Mouse (Mus musculus) kidney, adult 2 months (tissue): ENCODE results near the gene Prss30.

ENCODE experiments used
- CTCF ChIP-seq: fragments of 200-500 bp; conservative IDR thresholded peaks from 2 replicates; pipeline ENCODE4 v1.5.1; 2011; ENCODE audit warnings: low read depth, mild to moderate bottlenecking, control low read depth, low read length, moderate library complexity, mixed read lengths; ENCODE audit not compliant: insufficient read depth, insufficient read length
- POLR2A ChIP-seq: fragments of 200-500 bp; IDR thresholded peaks from one replicate; pipeline ENCODE4 v1.6.1; 2011; ENCODE audit warnings: low read depth, low read length, control low read depth

DNA sequence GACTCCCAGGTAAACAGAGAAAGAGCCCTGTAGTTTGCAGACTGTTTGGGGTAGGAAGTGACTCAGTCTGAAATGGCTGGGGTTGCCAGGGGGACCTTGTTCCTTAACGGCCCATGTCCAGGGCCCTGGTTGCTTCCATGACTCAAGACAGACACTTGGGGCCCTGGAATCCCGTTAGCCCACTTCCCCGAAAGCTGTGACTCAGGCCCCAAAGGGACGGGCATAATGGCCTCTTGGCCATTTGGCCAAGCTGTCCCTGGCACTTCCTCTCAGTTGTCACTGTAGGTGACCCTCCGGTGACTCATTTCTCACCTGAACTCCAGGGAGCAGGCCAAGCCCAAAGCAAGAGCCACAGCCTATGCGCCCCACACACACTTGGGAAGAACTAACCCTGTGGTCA, 18.0 kb upstream of the Prss30 start:
- no peak for TF ChIP-seq POLR2A
- no peak for TF ChIP-seq CTCF
